Mouse (Mus musculus) stomach, postnatal 0 days (tissue): Measurements from ENCODE around the gene Tmem30c.

ENCODE experiments used
- CTCF ChIP-seq: IDR thresholded peaks from 2 replicates; pipeline ENCODE4 v1.5.1; 2016; ENCODE audit warnings: antibody characterized with exemption, low read depth, mild to moderate bottlenecking, moderate library complexity
- EP300 ChIP-seq: optimal IDR thresholded peaks from 2 replicates; pipeline ENCODE3; 2016; ENCODE audit warnings: antibody characterized with exemption

DNA sequence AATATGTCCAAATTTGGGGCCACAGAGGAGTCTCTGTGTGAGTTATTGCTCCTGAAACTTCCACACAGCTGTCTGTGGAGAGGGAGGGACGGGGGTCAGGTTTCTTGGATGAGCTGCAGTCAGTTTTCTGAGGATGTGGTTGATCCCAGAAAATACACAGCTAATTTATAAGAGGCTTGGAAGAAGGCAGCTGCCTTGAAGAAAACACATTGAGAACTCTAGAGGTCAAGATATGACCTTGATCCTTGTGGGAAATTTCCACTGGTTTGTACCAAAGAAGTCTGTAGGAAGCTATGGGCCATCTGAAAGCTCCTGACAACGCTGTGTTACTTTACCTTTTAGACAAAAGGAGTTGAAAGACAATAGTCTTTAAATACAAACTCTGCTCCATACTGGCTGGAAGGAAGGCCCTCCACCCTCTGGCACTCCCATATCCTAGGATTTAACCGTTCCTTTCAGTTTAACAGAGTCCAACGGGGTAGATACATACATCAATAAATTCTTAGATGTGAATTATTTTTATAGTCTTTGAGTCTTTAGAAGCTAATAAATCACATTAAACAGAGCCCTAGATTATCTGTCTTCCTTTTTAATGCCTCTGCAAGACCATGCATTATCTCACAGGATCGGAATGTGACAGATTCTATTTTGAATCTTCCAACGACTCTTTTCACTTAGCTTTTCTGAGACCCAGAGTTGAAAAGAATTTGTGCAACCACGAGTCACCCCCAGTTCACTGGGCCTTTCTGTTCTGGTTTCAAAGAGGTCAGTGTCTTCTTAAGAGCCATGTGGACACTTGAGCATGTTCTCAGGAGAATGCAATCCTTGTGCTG, 40.9 kb downstream of the Tmem30c start:
- TF ChIP-seq CTCF (no peak), EP300 (no peak)
